Mouse (Mus musculus): Measurements from ENCODE around the gene Gm28897.
"Not testable (repeated sequence)": the region's sequence is repeated elsewhere in the genome, so short reads cannot be mapped to it uniquely, and the experiment has no call there.

The Gm28897 gene

GRCm38 (mm10) chrY:80926695-80927094, at the start of gene Gm28897:
Gene Gm28897, plus strand, starts transcription at chrY:80926995.
- not testable (repeated sequence) for DNase-seq (ENCODE audit: low spot score in 2 of 2)

All from cerebellum, postnatal 4 days (tissue).